Mouse (Mus musculus) hindbrain, embryonic 12.5 days (tissue): ENCODE results near the gene Grb2. TPM values are rescaled to one million over a fixed set of nuclear protein-coding genes. Genes with fewer than 3 reads are reported as not detected.

Source experiments
- ATAC-seq: fragments of 200-750 bp; cut with Nextera tagmentation; 2 replicates; pipeline ENCODE4 v1.8.0; 2017; ENCODE audit warnings: moderate TSS enrichment; ENCODE audit not compliant: low FRiP score
- H3K27ac ChIP-seq: fragments of 300-500 bp; sonication (generic); 2 replicates; pipeline ENCODE4 v1.5.1; 2016; ENCODE audit warnings: mild to moderate bottlenecking
- H3K27me3 ChIP-seq: fragments of 300-500 bp; sonication (generic); 2 replicates; pipeline ENCODE4 v1.6.1; 2016; ENCODE audit warnings: mild to moderate bottlenecking
- H3K36me3 ChIP-seq: fragments of 300-500 bp; sonication (generic); 2 replicates; pipeline ENCODE4 v1.6.1; 2016; ENCODE audit warnings: mild to moderate bottlenecking
- H3K4me1 ChIP-seq: fragments of 300-500 bp; sonication (generic); 2 replicates; pipeline ENCODE4 v1.6.1; 2016
- H3K4me2 ChIP-seq: fragments of 300-500 bp; sonication (generic); replicated peaks from 2 replicates; pipeline ENCODE4 v1.6.1; 2016; ENCODE audit warnings: mild to moderate bottlenecking
- H3K4me3 ChIP-seq: fragments of 300-500 bp; sonication (generic); 2 replicates; pipeline ENCODE4 v1.5.1; 2016; ENCODE audit warnings: mild to moderate bottlenecking
- H3K9ac ChIP-seq: fragments of 300-500 bp; sonication (generic); 2 replicates; pipeline ENCODE4 v1.6.1; 2016; ENCODE audit warnings: mild to moderate bottlenecking, moderate library complexity
- H3K9me3 ChIP-seq: fragments of 300-500 bp; sonication (generic); replicated peaks from 2 replicates; pipeline ENCODE4 v1.6.1; 2016; ENCODE audit warnings: mild to moderate bottlenecking
- WGBS: fragments of 180-500 bp; shearing (Covaris S2); methylation state at CpG from one replicate; pipeline ENCODE4 v1.1.7; 2016; 5-methylcytosine and 5-hydroxymethylcytosine counted together
- polyA plus RNA-seq: library from polyadenylated mRNA; unstranded; fragments of >200 nt; fragmentation: Nextera tagmentation; extraction: Ambion mirVana; gene quantifications from 2 replicates; pipeline ENCODE4 v1.2.1, GENCODE M21; 2016

Gene Grb2
- polyA plus RNA-seq, 1 experiment from 2014 or later: 151 TPM

DNA sequence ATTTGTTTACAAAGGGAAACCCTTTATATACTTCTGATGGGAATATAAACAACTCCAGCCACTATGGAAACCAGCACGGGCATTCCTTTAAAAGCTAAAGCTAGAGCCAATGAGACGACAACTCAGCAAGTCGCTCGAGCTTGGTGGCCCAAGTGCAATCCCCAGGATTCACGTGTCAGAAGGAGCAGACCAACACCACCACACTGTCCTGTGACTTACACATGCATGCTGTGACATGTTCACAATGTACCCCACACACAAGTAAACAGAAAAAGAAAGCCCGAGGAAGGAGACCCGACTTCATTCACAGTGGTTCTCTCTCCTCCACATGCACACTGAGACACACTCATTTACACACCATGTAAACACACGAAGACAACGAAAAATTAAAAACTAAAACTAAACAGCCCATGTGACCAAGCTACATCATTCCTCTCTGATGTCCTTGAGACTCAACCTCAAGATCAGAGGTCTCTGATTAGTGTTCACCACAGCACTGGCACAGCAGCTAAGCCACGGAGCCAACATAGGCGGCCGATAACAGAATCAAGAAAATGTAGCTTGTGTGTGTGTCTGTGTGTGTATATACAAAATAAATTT, 14.3 kb downstream of the Grb2 start:
- ATAC-seq: no peak

GRCm38 (mm10) chr11:115692800-115693199, 15.6 kb downstream of the Grb2 start:
- Histone ChIP-seq H3K36me3 (peaks cover 15% of the 10 kb centered on the region), H3K27ac (no peak overlapping the region)
- 74% methylated on average over 5 of the region's 5 CpGs for WGBS

More for the DNA sequence above, 14.3 kb downstream of the Grb2 start:
- Histone ChIP-seq H3K27me3 (no peaks in the 10 kb centered on the region), H3K4me1 (peaks cover 22% of the 10 kb centered on the region), H3K27ac (no peak overlapping the region), H3K9me3 (no peaks in the 10 kb centered on the region), H3K4me3 (no peak overlapping the region), H3K9ac (no peak overlapping the region; the same call in 1 of the 2 replicates), H3K36me3 (peaks cover 13% of the 10 kb centered on the region), H3K4me2 (no peak overlapping the region)
- 94% methylated on average over 12 of the region's 12 CpGs for WGBS

DNA sequence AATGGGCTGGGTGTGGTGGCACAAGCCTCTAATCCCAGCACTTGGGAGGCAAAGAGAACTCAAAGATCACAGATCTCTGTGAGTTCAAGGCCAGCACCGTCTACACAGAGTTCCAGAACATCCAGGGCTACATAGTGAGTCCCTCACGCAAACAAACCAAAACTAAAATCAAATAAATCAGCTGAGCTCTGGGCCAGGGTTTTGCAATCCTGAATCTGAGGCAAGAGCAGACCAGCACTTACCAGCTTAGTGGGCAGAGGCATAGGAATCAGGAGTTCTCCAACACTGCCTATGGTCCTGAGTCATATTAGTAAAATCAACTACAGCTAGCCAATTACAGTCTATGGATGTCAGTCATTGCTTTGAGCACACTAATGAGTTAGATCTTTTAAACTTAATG, 16.4 kb downstream of the Grb2 start:
- Histone ChIP-seq H3K4me1 (0 out of 2 replicates have a peak, but pooled peaks cover 6% of the 10 kb centered on the region), H3K4me3 (no peak overlapping the region), H3K36me3 (peaks cover 8% of the 10 kb centered on the region), H3K27me3 (no peaks in the 10 kb centered on the region), H3K4me2 (no peak overlapping the region), H3K27ac (no peak overlapping the region), H3K9me3 (no peaks in the 10 kb centered on the region), H3K9ac (no peak overlapping the region)
- ATAC-seq: no peak
- WGBS: 95% methylated on average over 2 of the region's 2 CpGs

More at GRCm38 (mm10) chr11:115692800-115693199, 15.6 kb downstream of the Grb2 start:
- Histone ChIP-seq H3K4me1 (peaks cover 14% of the 10 kb centered on the region), H3K4me3 (no peak overlapping the region), H3K9ac (no peak overlapping the region), H3K9me3 (no peaks in the 10 kb centered on the region), H3K27me3 (no peaks in the 10 kb centered on the region), H3K4me2 (no peak overlapping the region)
- ATAC-seq: no peak

- Histone ChIP-seq H3K4me1 (0 out of 2 replicates have a peak, but pooled peaks cover 3% of the 10 kb centered on the region), H3K9ac (no peak overlapping the region), H3K9me3 (no peaks in the 10 kb centered on the region), H3K36me3 (peaks cover 8% of the 10 kb centered on the region), H3K4me2 (no peak overlapping the region), H3K27me3 (no peaks in the 10 kb centered on the region), H3K27ac (no peak overlapping the region), H3K4me3 (no peak overlapping the region)
- ATAC-seq: no peak
- 97% methylated on average over 5 of the region's 5 CpGs for WGBS
These were observed 16.9 kb downstream of the Grb2 start for GRCm38 (mm10) chr11:115691511-115691910.

- 0 out of 2 replicates have a peak, but pooled peaks cover 3% of the 10 kb centered on the region for H3K4me1 ChIP-seq
- no peaks in the 10 kb centered on the region for H3K9me3 ChIP-seq
- no peak overlapping the region for H3K4me3 ChIP-seq
- 93% methylated on average over 5 of the region's 5 CpGs for WGBS
- no peak for ATAC-seq
- H3K36me3 ChIP-seq: peaks cover 8% of the 10 kb centered on the region
- H3K4me2 ChIP-seq: no peak overlapping the region
- H3K27me3 ChIP-seq: no peaks in the 10 kb centered on the region
- no peak overlapping the region for H3K27ac ChIP-seq
- H3K9ac ChIP-seq: no peak overlapping the region
These were observed 17.4 kb downstream of the Grb2 start for GRCm38 (mm10) chr11:115691013-115691412.

DNA sequence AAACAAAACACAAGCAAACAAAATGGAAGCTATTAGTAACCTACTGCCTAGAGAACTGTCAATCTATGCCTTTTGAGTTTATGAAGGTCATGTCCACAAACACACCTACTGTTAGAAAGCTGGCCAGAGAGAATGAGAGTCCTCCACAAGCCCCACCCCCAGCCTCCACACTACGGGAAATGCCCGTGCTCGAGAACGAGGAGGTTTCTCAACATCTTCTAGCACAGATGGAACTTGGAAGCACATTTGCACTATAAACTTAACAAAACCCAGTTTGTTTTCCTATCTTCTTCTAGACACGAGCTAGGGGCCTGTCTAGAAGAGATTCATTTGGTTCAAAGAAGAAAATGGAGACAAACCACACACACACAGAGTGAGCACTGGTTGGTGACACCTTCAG, 18.0 kb downstream of the Grb2 start:
- H3K9me3 ChIP-seq: no peaks in the 10 kb centered on the region
- ATAC-seq: no peak

DNA sequence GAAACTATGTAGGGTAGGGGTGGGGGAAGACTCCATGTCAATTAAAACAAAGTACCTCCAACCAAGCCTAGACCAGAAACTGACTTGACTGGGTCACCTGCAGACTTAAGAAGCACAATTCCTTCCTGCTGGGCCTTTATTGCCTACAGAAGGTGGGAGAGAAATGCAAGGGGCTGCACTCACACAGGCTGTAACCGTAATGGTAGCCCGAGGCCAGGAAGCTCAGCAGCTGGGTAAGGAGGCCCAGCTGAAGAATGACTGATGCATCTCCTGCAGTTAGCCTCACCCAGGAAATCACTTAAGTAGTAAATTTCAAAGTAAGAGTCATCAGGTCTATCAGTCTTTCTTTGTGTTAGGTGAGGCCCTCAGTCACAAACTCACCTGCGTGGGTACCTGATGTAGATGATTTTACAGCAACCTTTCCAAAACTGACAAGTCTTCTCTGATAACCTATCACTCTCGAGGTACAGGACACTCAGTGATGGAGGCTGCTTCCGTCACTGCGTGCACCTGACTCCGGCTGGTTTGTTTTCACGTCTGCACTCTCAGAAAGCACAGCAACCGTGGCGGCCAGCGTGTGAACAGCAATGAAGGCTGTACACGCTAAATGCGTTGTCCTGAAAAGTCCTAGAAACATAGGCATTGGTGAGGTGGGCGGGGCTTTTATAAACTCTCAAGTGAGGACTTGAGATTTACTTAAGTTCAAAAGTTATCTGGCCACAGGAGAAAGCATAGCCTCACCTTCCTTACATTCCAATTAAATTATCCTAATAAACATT, 19.1 kb downstream of the Grb2 start:
- peaks cover 12% of the 10 kb centered on the region for H3K36me3 ChIP-seq
- H3K27me3 ChIP-seq: no peaks in the 10 kb centered on the region
- WGBS: 96% methylated on average over 14 of the region's 14 CpGs
- H3K9ac ChIP-seq: no peak overlapping the region
- H3K27ac ChIP-seq: no peak overlapping the region
- H3K4me2 ChIP-seq: no peak overlapping the region
- no peak for ATAC-seq
- H3K4me1 ChIP-seq: no peaks in the 10 kb centered on the region
- H3K9me3 ChIP-seq: no peaks in the 10 kb centered on the region
- no peak overlapping the region for H3K4me3 ChIP-seq

More for the DNA sequence above, 18.0 kb downstream of the Grb2 start:
- H3K4me2 ChIP-seq: no peak overlapping the region
- no peak overlapping the region for H3K4me3 ChIP-seq
- 94% methylated on average over 5 of the region's 5 CpGs for WGBS
- H3K27me3 ChIP-seq: no peaks in the 10 kb centered on the region
- no peak overlapping the region for H3K27ac ChIP-seq
- no peak overlapping the region for H3K9ac ChIP-seq
- no peaks in the 10 kb centered on the region for H3K4me1 ChIP-seq
- H3K36me3 ChIP-seq: peaks cover 8% of the 10 kb centered on the region

GRCm38 (mm10) chr11:115686369-115686768, 22.0 kb downstream of the Grb2 start:
- 95% methylated on average over 6 of the region's 6 CpGs for WGBS
- peaks cover 24% of the 10 kb centered on the region for H3K36me3 ChIP-seq
- no peak for ATAC-seq

GRCm38 (mm10) chr11:115685954-115686353, 22.4 kb downstream of the Grb2 start:
- no peaks in the 10 kb centered on the region for H3K9me3 ChIP-seq
- no peak for ATAC-seq
- no peak overlapping the region for H3K27ac ChIP-seq
- H3K4me2 ChIP-seq: no peak overlapping the region
- no peak overlapping the region for H3K4me3 ChIP-seq
- H3K4me1 ChIP-seq: no peaks in the 10 kb centered on the region
- no peak overlapping the region for H3K9ac ChIP-seq
- 86% methylated on average over 7 of the region's 7 CpGs for WGBS
- no peaks in the 10 kb centered on the region for H3K27me3 ChIP-seq
- peaks cover 24% of the 10 kb centered on the region for H3K36me3 ChIP-seq

More at GRCm38 (mm10) chr11:115686369-115686768, 22.0 kb downstream of the Grb2 start:
- Histone ChIP-seq H3K4me3 (no peak overlapping the region), H3K4me1 (no peaks in the 10 kb centered on the region), H3K9ac (no peak overlapping the region), H3K27me3 (no peaks in the 10 kb centered on the region), H3K27ac (no peak overlapping the region), H3K9me3 (no peaks in the 10 kb centered on the region), H3K4me2 (no peak overlapping the region)

GRCm38 (mm10) chr11:115684877-115685276, 23.5 kb downstream of the Grb2 start:
- H3K9me3 ChIP-seq: no peaks in the 10 kb centered on the region
- H3K36me3 ChIP-seq: peaks cover 24% of the 10 kb centered on the region
- no peak for ATAC-seq
- over 99% methylated on average over 6 of the region's 6 CpGs for WGBS
- no peak overlapping the region for H3K27ac ChIP-seq
- no peak overlapping the region for H3K9ac ChIP-seq
- H3K4me3 ChIP-seq: no peak overlapping the region
- no peaks in the 10 kb centered on the region for H3K4me1 ChIP-seq
- no peak overlapping the region for H3K4me2 ChIP-seq
- no peaks in the 10 kb centered on the region for H3K27me3 ChIP-seq

DNA sequence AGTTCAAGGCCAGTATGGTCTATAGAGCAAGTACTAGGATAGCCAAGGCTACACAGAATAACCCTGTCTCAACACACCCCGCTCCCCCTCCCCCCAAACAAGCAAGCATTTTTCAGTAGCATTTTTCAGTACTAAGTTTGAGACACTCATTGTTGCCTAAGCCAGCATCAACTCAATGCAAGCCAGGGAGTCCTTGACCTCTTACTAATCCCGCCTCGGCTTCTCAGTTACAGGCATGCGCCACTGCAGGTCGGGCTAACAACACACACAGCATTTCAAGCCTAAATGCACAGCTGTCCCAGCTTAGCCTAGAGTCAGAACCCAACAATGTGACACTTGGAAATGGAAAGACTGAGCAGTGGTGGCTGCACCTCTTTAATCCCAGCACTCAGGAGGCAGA, 25.1 kb downstream of the Grb2 start:
- H3K4me3 ChIP-seq: no peak overlapping the region
- H3K27ac ChIP-seq: no peak overlapping the region
- H3K27me3 ChIP-seq: no peaks in the 10 kb centered on the region
- H3K9ac ChIP-seq: no peak overlapping the region
- H3K4me2 ChIP-seq: no peak overlapping the region
- no peaks in the 10 kb centered on the region for H3K9me3 ChIP-seq
- peaks cover 21% of the 10 kb centered on the region for H3K36me3 ChIP-seq
- 97% methylated on average over 5 of the region's 5 CpGs for WGBS
- ATAC-seq: no peak
- no peaks in the 10 kb centered on the region for H3K4me1 ChIP-seq

DNA sequence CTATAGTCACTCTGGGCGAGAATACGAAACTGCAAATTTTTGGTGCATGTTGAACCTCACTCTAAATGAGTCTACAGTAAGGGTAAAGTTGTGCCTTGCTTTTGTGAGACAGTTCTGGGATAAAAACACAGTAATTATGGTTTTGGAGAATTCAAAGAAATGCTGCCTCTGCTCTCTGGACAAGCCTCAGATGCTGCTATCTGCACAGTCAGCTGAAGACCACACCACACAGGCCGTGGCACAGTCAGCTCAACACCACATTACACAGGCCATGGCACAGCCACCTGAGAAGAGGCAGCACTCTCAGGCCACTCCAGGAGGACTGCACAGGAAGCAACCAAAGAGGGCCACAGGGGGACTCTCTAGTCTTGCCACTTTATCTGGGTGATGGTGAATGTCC, 26.0 kb downstream of the Grb2 start:
- no peak for ATAC-seq
- no peak overlapping the region for H3K9ac ChIP-seq
- H3K36me3 ChIP-seq: peaks cover 27% of the 10 kb centered on the region
- no peak overlapping the region for H3K4me3 ChIP-seq
- H3K9me3 ChIP-seq: no peaks in the 10 kb centered on the region
- H3K27me3 ChIP-seq: no peaks in the 10 kb centered on the region
- no peak overlapping the region for H3K4me2 ChIP-seq
- WGBS: over 99% methylated on average over 3 of the region's 3 CpGs
- no peaks in the 10 kb centered on the region for H3K4me1 ChIP-seq
- H3K27ac ChIP-seq: no peak overlapping the region
